Mouse (Mus musculus) B cell, adult 2 months (primary cell): ENCODE data around the gene Vmp1.
A peak's percentile ranks its signal among the peaks of the same experiment; 100 is the strongest.

Source experiments
- DNase-seq, 2 experiments: peaks; one replicate each; pipeline ENCODE4 v3.0.0; 2022

The Vmp1 gene

GRCm38 (mm10) chr11:86583990-86584897, 99.4 kb downstream of the Vmp1 start:
- no peak for DNase-seq

- no peak for DNase-seq
Observed at GRCm38 (mm10) chr11:86583313-86583825, 100.3 kb downstream of the Vmp1 start.

- no peak for DNase-seq
Observed at GRCm38 (mm10) chr11:86582543-86583260, 100.9 kb downstream of the Vmp1 start.

- no peak for DNase-seq
Observed at GRCm38 (mm10) chr11:86581943-86582542, 101.6 kb downstream of the Vmp1 start.

GRCm38 (mm10) chr11:86581250-86581753, 102.3 kb downstream of the Vmp1 start:
- DNase-seq = peak; percentile 64 to 66

GRCm38 (mm10) chr11:86580319-86581113, 103.1 kb downstream of the Vmp1 start:
- DNase-seq = peak; percentile 47 to 53

GRCm38 (mm10) chr11:86579731-86580318, 103.8 kb downstream of the Vmp1 start:
- no peak for DNase-seq

- DNase-seq = peak; percentile 47
Observed at GRCm38 (mm10) chr11:86578809-86579730, 104.6 kb downstream of the Vmp1 start.

- no peak for DNase-seq
Observed at GRCm38 (mm10) chr11:86578106-86578808, 105.4 kb downstream of the Vmp1 start.

- DNase-seq = peak in 1 of 2 experiments; percentile 17
Observed at GRCm38 (mm10) chr11:86577231-86577630, 106.4 kb downstream of the Vmp1 start.

GRCm38 (mm10) chr11:86575632-86576378, 107.8 kb downstream of the Vmp1 start:
- no peak for DNase-seq

GRCm38 (mm10) chr11:86574408-86574807, 109.2 kb downstream of the Vmp1 start:
- DNase-seq = no peak

GRCm38 (mm10) chr11:86573646-86574231, 109.9 kb downstream of the Vmp1 start:
- DNase-seq = no peak

- no peak for DNase-seq
Observed at GRCm38 (mm10) chr11:86572623-86573022, 111.0 kb downstream of the Vmp1 start.

- DNase-seq = no peak
Observed at GRCm38 (mm10) chr11:86571871-86572270, 111.8 kb downstream of the Vmp1 start.

- DNase-seq = no peak
Observed at GRCm38 (mm10) chr11:86571047-86571855, 112.4 kb downstream of the Vmp1 start.

- no peak for DNase-seq
Observed at GRCm38 (mm10) chr11:86570261-86570746, 113.3 kb downstream of the Vmp1 start.

GRCm38 (mm10) chr11:86568425-86568824, 115.2 kb downstream of the Vmp1 start:
- DNase-seq = peak; percentile 36 to 40
